Mouse (Mus musculus): ENCODE results near the gene Fto. TPM values are rescaled to one million over a fixed set of nuclear protein-coding genes. Genes with fewer than 3 reads are reported as not detected.

Fto gene
- polyA plus RNA-seq, 1 experiment from 2014 or later, result 81.7 TPM

DNA sequence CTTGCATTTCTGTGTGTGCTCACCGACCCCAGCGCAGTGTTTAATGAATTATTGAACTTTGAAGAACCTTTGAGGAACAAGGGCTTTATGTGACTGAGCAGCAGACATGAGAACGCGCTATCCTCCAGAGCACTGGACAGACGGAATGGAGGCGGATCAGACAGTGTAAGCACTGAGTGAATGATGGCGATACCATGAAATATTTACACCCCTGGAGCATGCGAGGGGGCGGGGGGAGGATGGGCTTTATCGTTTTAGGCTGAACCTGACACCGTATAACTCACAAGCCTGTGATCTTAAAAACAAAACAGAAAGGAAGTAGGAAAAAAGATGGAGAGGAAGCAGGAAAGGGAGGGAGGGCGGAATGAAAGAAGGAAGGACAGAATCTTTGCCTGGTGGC lies 57.6 kb downstream of the Fto start:
- Histone ChIP-seq H3K4me3 (no peak overlapping the region), H3K27ac (peak overlapping the region; percentile 3; the same call in 1 of the 2 replicates), H3K36me3 (0 out of 2 replicates have a peak, but pooled peaks cover 5% of the 10 kb centered on the region), H3K9me3 (no peaks in the 10 kb centered on the region), H3K4me1 (peaks cover 57% of the 10 kb centered on the region), H3K27me3 (ENCODE audit: insufficient read depth, poor library complexity, severe bottlenecking) (no peaks in the 10 kb centered on the region)
- peak; percentile 51 for DNase-seq (ENCODE audit: low spot score)
- WGBS, result 55% methylated on average over 12 of the region's 12 CpGs

GRCm38 (mm10) chr8:91371995-91372394 lies 58.7 kb downstream of the Fto start:
- DNase-seq (ENCODE audit: low spot score), result no peak
- H3K9me3 ChIP-seq, result no peaks in the 10 kb centered on the region
- peaks cover 67% of the 10 kb centered on the region for H3K4me1 ChIP-seq
- H3K4me3 ChIP-seq, result no peak overlapping the region
- 0 out of 2 replicates have a peak, but pooled peaks cover 5% of the 10 kb centered on the region for H3K36me3 ChIP-seq
- 21% methylated on average over 4 of the region's 4 CpGs for WGBS
- H3K27ac ChIP-seq, result no peak overlapping the region
- H3K27me3 ChIP-seq (ENCODE audit: insufficient read depth, poor library complexity, severe bottlenecking), result no peaks in the 10 kb centered on the region

GRCm38 (mm10) chr8:91372780-91373577 lies 59.7 kb downstream of the Fto start:
- no peaks in the 10 kb centered on the region for H3K9me3 ChIP-seq
- WGBS, result 82% methylated on average over 9 of the region's 9 CpGs
- no peak for DNase-seq (ENCODE audit: low spot score)
- H3K27ac ChIP-seq, result no peak overlapping the region
- H3K4me3 ChIP-seq, result no peak overlapping the region
- H3K4me1 ChIP-seq, result peaks cover 77% of the 10 kb centered on the region
- 0 out of 2 replicates have a peak, but pooled peaks cover 2% of the 10 kb centered on the region for H3K36me3 ChIP-seq
- no peaks in the 10 kb centered on the region for H3K27me3 ChIP-seq (ENCODE audit: insufficient read depth, poor library complexity, severe bottlenecking)

DNA sequence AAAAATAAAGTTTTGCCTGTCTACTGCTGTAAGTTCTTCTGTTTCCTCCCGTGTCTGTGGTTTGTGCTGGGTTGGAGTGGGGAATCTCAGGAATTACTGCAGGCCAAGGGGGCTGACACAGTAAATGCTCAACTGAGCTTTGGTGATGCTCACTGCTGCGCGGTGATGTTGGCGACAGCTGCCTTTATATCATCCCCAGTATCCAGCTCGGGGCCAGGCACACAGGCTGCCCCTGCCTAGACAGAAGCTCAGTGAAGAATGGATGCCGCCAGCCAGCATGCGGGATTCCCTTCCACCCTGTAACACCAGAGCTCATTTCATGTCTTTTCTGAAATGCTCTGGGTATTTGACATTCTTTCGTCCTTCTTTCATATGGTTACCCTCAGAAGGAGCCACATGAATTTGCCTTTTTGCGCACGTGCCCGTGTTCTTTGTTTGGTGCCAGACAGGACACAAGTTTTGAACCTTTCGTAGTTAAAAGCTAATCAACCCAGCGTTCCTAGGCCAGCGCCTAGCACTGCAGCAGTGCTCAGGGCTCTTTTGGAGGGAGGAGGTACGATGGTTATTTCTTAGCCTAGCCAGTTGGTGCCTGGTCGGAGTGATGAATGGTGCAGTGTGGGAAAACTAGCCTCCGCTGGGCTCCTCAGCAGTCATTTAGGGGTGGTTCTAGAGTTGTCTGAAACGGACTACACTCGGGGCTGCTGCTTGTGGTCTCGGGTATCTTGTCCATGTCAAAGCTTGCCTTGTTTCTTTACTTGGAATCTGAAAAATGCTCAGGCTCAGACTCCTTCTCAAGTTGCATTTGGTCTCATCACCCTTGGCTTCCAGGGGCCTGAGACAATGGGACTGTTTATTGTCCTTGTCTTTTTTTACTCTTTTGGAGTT lies 62.0 kb downstream of the Fto start:
- Histone ChIP-seq H3K27ac (peak overlapping the region; percentile 69), H3K27me3 (ENCODE audit: insufficient read depth, poor library complexity, severe bottlenecking) (no peaks in the 10 kb centered on the region), H3K4me1 (peaks cover 86% of the 10 kb centered on the region), H3K9me3 (no peaks in the 10 kb centered on the region), H3K4me3 (no peak overlapping the region), H3K36me3 (no peaks in the 10 kb centered on the region)
- WGBS, result 48% methylated on average over 20 of the region's 20 CpGs
- no peak for DNase-seq (ENCODE audit: low spot score)

DNA sequence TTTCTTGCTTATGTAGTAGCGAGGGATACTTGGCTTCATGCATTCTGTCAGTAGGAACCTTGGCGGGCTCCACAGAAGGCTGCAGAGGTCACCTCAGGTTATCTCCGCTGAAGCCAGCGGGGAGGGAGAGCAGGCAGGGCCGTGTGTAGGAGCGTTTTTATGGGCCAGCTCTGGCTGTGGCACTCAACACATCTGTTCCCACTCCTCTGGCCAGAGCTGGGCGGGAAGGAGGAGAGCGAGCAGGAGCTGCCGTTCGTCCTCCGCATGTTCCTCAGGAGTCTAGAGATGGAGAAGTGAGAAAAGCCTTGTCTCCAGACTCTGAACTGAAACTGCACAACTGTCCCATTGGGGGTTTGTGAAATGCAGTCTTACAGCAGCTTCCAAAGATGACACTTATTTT lies 63.5 kb downstream of the Fto start:
- WGBS, result 4% methylated on average over 11 of the region's 11 CpGs
- no peaks in the 10 kb centered on the region for H3K36me3 ChIP-seq
- peak overlapping the region; percentile 57 for H3K27ac ChIP-seq
- no peaks in the 10 kb centered on the region for H3K9me3 ChIP-seq
- H3K4me1 ChIP-seq, result peaks cover 87% of the 10 kb centered on the region
- H3K4me3 ChIP-seq, result peak overlapping the region; percentile 6; the same call in 1 of the 2 replicates
- H3K27me3 ChIP-seq (ENCODE audit: insufficient read depth, poor library complexity, severe bottlenecking), result no peaks in the 10 kb centered on the region
- peak; percentile 87 for DNase-seq (ENCODE audit: low spot score)

- Histone ChIP-seq H3K9me3 (no peaks in the 10 kb centered on the region), H3K4me3 (no peak overlapping the region), H3K4me1 (peaks cover 85% of the 10 kb centered on the region), H3K36me3 (no peaks in the 10 kb centered on the region), H3K27ac (peak overlapping the region; percentile 57; the same call in 1 of the 2 replicates), H3K27me3 (ENCODE audit: insufficient read depth, poor library complexity, severe bottlenecking) (no peaks in the 10 kb centered on the region)
- DNase-seq (ENCODE audit: low spot score), result no peak
- 63% methylated on average over 6 of the region's 6 CpGs for WGBS
Measured at GRCm38 (mm10) chr8:91377275-91377674, 64.0 kb downstream of the Fto start.

- peaks cover 70% of the 10 kb centered on the region for H3K4me1 ChIP-seq
Measured at GRCm38 (mm10) chr8:91378846-91379499, 65.6 kb downstream of the Fto start.

GRCm38 (mm10) chr8:91380796-91381542 lies 67.6 kb downstream of the Fto start:
- Histone ChIP-seq H3K36me3 (no peaks in the 10 kb centered on the region), H3K27ac (peak overlapping the region; percentile 49), H3K27me3 (ENCODE audit: insufficient read depth, poor library complexity, severe bottlenecking) (no peaks in the 10 kb centered on the region), H3K4me3 (peak overlapping the region; percentile 2), H3K9me3 (no peaks in the 10 kb centered on the region), H3K4me1 (peaks cover 55% of the 10 kb centered on the region)
- WGBS, result 14% methylated on average over 10 of the region's 10 CpGs
- no peak for DNase-seq (ENCODE audit: low spot score)

More at GRCm38 (mm10) chr8:91378846-91379499, 65.6 kb downstream of the Fto start:
- no peaks in the 10 kb centered on the region for H3K9me3 ChIP-seq
- H3K27me3 ChIP-seq (ENCODE audit: insufficient read depth, poor library complexity, severe bottlenecking), result no peaks in the 10 kb centered on the region
- H3K36me3 ChIP-seq, result no peaks in the 10 kb centered on the region
- no peak overlapping the region for H3K27ac ChIP-seq
- H3K4me3 ChIP-seq, result no peak overlapping the region
- 75% methylated on average over 13 of the region's 13 CpGs for WGBS
- peak; percentile 88 for DNase-seq (ENCODE audit: low spot score)

- Histone ChIP-seq H3K27ac (peak overlapping the region; percentile 49), H3K36me3 (no peaks in the 10 kb centered on the region), H3K9me3 (no peaks in the 10 kb centered on the region), H3K4me1 (peaks cover 48% of the 10 kb centered on the region), H3K27me3 (ENCODE audit: insufficient read depth, poor library complexity, severe bottlenecking) (no peaks in the 10 kb centered on the region), H3K4me3 (no peak overlapping the region)
- 18% methylated on average over 7 of the region's 7 CpGs for WGBS
- no peak for DNase-seq (ENCODE audit: low spot score)
Measured at GRCm38 (mm10) chr8:91381543-91382106, 68.3 kb downstream of the Fto start.

- no peak for DNase-seq (ENCODE audit: low spot score)
- no peak overlapping the region for H3K27ac ChIP-seq
- no peaks in the 10 kb centered on the region for H3K27me3 ChIP-seq (ENCODE audit: insufficient read depth, poor library complexity, severe bottlenecking)
- H3K36me3 ChIP-seq, result no peaks in the 10 kb centered on the region
- no peaks in the 10 kb centered on the region for H3K9me3 ChIP-seq
- peaks cover 39% of the 10 kb centered on the region for H3K4me1 ChIP-seq
- WGBS, result 77% methylated on average over 3 of the region's 3 CpGs
- H3K4me3 ChIP-seq, result no peak overlapping the region
Measured at GRCm38 (mm10) chr8:91383210-91383609, 69.9 kb downstream of the Fto start.

DNA sequence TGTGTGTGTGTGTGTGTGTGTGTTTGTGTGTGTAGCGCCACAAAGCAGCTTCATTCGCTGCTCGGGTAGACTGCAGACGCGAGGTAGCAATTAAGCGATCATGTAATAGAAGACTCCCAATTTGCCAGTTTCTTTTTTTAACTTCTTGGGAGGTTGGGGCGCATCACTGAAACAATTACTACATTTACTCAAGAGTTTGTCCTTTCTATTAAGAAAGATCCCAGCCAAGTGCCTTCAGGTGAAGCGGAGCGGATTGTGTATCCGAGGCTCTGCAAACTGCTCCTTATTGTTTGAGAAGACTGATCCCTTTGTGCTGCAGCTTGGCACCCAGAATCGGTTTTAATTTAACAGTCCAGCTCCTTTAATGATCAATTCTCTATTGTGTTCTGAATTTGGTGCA lies 70.5 kb downstream of the Fto start:
- no peak for DNase-seq (ENCODE audit: low spot score)
- 91% methylated on average over 11 of the region's 11 CpGs for WGBS
- Histone ChIP-seq H3K4me3 (no peak overlapping the region), H3K36me3 (no peaks in the 10 kb centered on the region), H3K9me3 (no peaks in the 10 kb centered on the region), H3K4me1 (peaks cover 37% of the 10 kb centered on the region), H3K27ac (no peak overlapping the region), H3K27me3 (ENCODE audit: insufficient read depth, poor library complexity, severe bottlenecking) (no peaks in the 10 kb centered on the region)

DNA sequence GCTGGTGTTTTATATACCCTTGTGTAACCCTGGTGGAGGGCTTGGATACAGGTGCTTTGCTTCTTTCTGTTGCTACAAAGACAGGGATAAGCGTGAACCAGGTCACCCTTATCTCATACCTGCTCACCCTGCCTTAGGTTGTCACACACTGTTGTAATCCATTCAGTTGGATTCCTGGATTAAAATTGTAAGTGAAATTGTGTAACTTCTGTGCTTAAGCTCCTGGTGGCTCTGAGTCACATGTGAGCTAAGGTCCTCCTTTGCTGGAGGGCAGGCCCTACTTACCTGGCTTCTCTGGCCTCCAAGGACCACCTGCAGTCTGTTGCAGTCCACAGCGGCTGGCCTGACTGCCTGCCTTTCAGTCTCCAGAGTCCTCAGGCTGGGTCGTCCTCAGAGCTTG lies 71.1 kb downstream of the Fto start:
- Histone ChIP-seq H3K4me1 (peaks cover 38% of the 10 kb centered on the region), H3K9me3 (no peaks in the 10 kb centered on the region), H3K4me3 (no peak overlapping the region), H3K27ac (no peak overlapping the region), H3K36me3 (no peaks in the 10 kb centered on the region), H3K27me3 (ENCODE audit: insufficient read depth, poor library complexity, severe bottlenecking) (no peaks in the 10 kb centered on the region)
- no peak for DNase-seq (ENCODE audit: low spot score)
- 80% methylated on average over 3 of the region's 3 CpGs for whole genome bisulfite sequencing

All from heart, embryonic 10.5 days (tissue).